Mouse (Mus musculus) heart, embryonic 11.5 days (tissue): ENCODE results near the gene Cyp4a12a. TPM values are rescaled to one million over a fixed set of nuclear protein-coding genes. Genes with fewer than 3 reads are reported as not detected.
"Not testable (repeated sequence)": the region's sequence is repeated elsewhere in the genome, so short reads cannot be mapped to it uniquely, and the experiment has no call there.

Source experiments
- ATAC-seq: fragments of 200-750 bp; cut with Nextera tagmentation; replicated peaks from 2 replicates; pipeline ENCODE4 v1.8.0; 2017; ENCODE audit warnings: moderate library complexity; ENCODE audit not compliant: insufficient number of reproducible peaks, low FRiP score, low TSS enrichment
- H3K27ac ChIP-seq: fragments of 300-500 bp; sonication (generic); 2 replicates; pipeline ENCODE4 v1.5.1; 2014; ENCODE audit warnings: mild to moderate bottlenecking, low read depth, low read length
- H3K27me3 ChIP-seq: fragments of 300-500 bp; sonication (generic); 2 replicates; pipeline ENCODE4 v1.6.1; 2014; ENCODE audit warnings: mild to moderate bottlenecking, low read length, mixed read lengths; ENCODE audit not compliant: control insufficient read depth, insufficient read depth
- H3K36me3 ChIP-seq: fragments of 300-500 bp; sonication (generic); 2 replicates; pipeline ENCODE4 v1.6.1; 2014; ENCODE audit warnings: mild to moderate bottlenecking, low read length, moderate library complexity, mixed read lengths; ENCODE audit not compliant: control insufficient read depth, insufficient read depth
- H3K4me1 ChIP-seq: fragments of 300-500 bp; sonication (generic); 2 replicates; pipeline ENCODE4 v1.6.1; 2014; ENCODE audit warnings: low read length; ENCODE audit not compliant: control insufficient read depth, insufficient read depth
- H3K4me2 ChIP-seq: fragments of 300-500 bp; sonication (generic); 2 replicates; pipeline ENCODE4 v1.6.1; 2014; ENCODE audit warnings: mild to moderate bottlenecking, moderate library complexity
- H3K4me3 ChIP-seq: fragments of 300-500 bp; sonication (generic); 2 replicates; pipeline ENCODE4 v1.5.1; 2014; ENCODE audit warnings: low read depth, low read length
- H3K9ac ChIP-seq: fragments of 300-500 bp; sonication (generic); 2 replicates; pipeline ENCODE4 v1.6.1; 2014; ENCODE audit warnings: mild to moderate bottlenecking, low read depth, low read length, moderate library complexity
- H3K9me3 ChIP-seq: fragments of 300-500 bp; sonication (generic); replicated peaks from 2 replicates; pipeline ENCODE4 v1.6.1; 2016; ENCODE audit warnings: low read length; ENCODE audit not compliant: control insufficient read depth
- polyA plus RNA-seq: library from polyadenylated mRNA; unstranded; fragments of >200 nt; fragmentation: Nextera tagmentation; extraction: Ambion mirVana; gene quantifications from 2 replicates; pipeline ENCODE4 v1.2.1, GENCODE M21; 2014

Gene Cyp4a12a
- polyA plus RNA-seq, 1 experiment from 2014 or later: not detected

DNA sequence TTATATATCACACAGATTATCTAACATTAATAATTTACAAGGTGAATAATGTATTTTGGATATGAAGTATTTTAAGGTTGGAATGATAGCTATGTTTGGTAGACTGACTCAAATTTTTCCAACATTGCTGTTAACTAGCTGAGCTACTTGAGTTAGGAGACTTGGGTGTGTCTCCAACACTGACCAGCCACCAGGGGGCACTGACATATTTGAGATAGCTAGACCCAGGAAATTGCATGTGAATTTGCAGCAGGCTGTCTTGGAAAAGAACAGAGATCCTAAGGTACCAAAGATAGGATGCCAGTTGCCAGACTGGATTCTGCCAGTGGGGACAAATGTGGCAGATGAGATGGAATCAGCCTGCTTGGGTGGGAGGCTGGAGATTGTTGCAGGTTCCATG is 69.2 kb downstream of the Cyp4a12a start:
- H3K27ac ChIP-seq, H3K27me3 ChIP-seq, H3K36me3 ChIP-seq, H3K9me3 ChIP-seq, H3K4me1 ChIP-seq, H3K9ac ChIP-seq, ATAC-seq, H3K4me3 ChIP-seq, H3K4me2 ChIP-seq: not testable (repeated sequence)

Other genes with a start within 250 kb of the Cyp4a12a start
- 10.1 and 14.1 TPM in 2 replicates for gene Tal1, start 242.6 kb upstream of the Cyp4a12a start, polyA plus RNA-seq
- 57.3 and 66.1 TPM in 2 replicates for gene Pdzk1ip1, start 210.3 kb upstream of the Cyp4a12a start, polyA plus RNA-seq
- 0.10 and 0.21 TPM in 2 replicates for gene Cyp4x1, start 164.8 kb upstream of the Cyp4a12a start, polyA plus RNA-seq
- not detected in 2 replicates for gene Cyp4a29, start 57.0 kb upstream of the Cyp4a12a start, polyA plus RNA-seq
- gene Cyp4a12b, start 112.6 kb downstream of the Cyp4a12a start, polyA plus RNA-seq: not detected in 2 replicates
- not detected in 2 replicates for gene Cyp4a30b, start 153.6 kb downstream of the Cyp4a12a start, polyA plus RNA-seq
- not detected in 2 replicates for gene Cyp4a14, start 197.1 kb downstream of the Cyp4a12a start, polyA plus RNA-seq
- not detected in 2 replicates for gene Cyp4a10, start 219.2 kb downstream of the Cyp4a12a start, polyA plus RNA-seq